ENCODE assay signal across 8 mouse cellular contexts in genomic region chr16:31428675-31429470, GRCm38 (mm10). TPM values are rescaled to one million over a fixed set of nuclear protein-coding genes. Genes with fewer than 3 reads are reported as not detected.
DNase-seq lines count a peak whose midpoint lies in the region; ATAC-seq lines count a peak whose summit lies in the region.

No protein-coding gene starts in this region.

- H3K27me3 ChIP-seq in forebrain, embryonic 12.5 days = peaks cover 33% of the 10 kb centered on the region
- H3K27me3 ChIP-seq in hindbrain, embryonic 14.5 days (ENCODE audit: control insufficient read depth, insufficient read depth, low read length) = peaks cover 10% of the 10 kb centered on the region

- no peaks in the 10 kb centered on the region for H3K9me3 ChIP-seq in forebrain, embryonic 12.5 days
- H3K9me3 ChIP-seq in hindbrain, embryonic 14.5 days (ENCODE audit: control insufficient read depth, low read length) = no peaks in the 10 kb centered on the region

- peak; percentile 76 for ATAC-seq in forebrain, embryonic 12.5 days (ENCODE audit: low FRiP score)
- ATAC-seq in hindbrain, embryonic 14.5 days (ENCODE audit: low FRiP score) = peak; percentile 67

- H3K4me3 ChIP-seq in forebrain, embryonic 12.5 days (replicated peaks) = peak overlapping the region; percentile 62
- H3K4me3 ChIP-seq in hindbrain, embryonic 14.5 days (replicated peaks; ENCODE audit: low read length) = peak overlapping the region; percentile 67

- WGBS in forebrain, embryonic 12.5 days = under 1% methylated on average over 65 of the region's 65 CpGs
- under 1% methylated on average over 65 of the region's 65 CpGs for WGBS in hindbrain, embryonic 14.5 days

- peak overlapping the region; percentile 74 for H3K9ac ChIP-seq in forebrain, embryonic 12.5 days
- peak overlapping the region; percentile 79 for H3K9ac ChIP-seq in hindbrain, embryonic 14.5 days

- peak overlapping the region; percentile 92 for H3K27ac ChIP-seq in forebrain, embryonic 12.5 days
- H3K27ac ChIP-seq in hindbrain, embryonic 14.5 days = peak overlapping the region; percentile 95

- DNase-seq in ES-CJ7 (ENCODE audit: low read depth, low spot score) = peak; percentile 76
- peak; percentile 62 for DNase-seq in brain, embryonic 18.5 days (ENCODE audit: low read depth, low spot score)
- peak; percentile 79 for DNase-seq in hindbrain, embryonic 14.5 days (ENCODE audit: low spot score)
- DNase-seq in left cerebral cortex, adult 11 months (ENCODE audit: low spot score) = peak; percentile 83
- peak; percentile 21 for DNase-seq in lung, postnatal 14 days
- DNase-seq in retina, postnatal 7 days (ENCODE audit: low read depth, low spot score) = peak; percentile 69
- DNase-seq in urinary bladder, adult 2 months (ENCODE audit: low spot score) = peak; percentile 44

- no peaks in the 10 kb centered on the region for H3K36me3 ChIP-seq in forebrain, embryonic 12.5 days (replicated peaks)
- no peaks in the 10 kb centered on the region for H3K36me3 ChIP-seq in hindbrain, embryonic 14.5 days (replicated peaks; ENCODE audit: control insufficient read depth, insufficient read depth)

- peaks cover 14% of the 10 kb centered on the region for H3K4me1 ChIP-seq in forebrain, embryonic 12.5 days
- H3K4me1 ChIP-seq in hindbrain, embryonic 14.5 days (replicated peaks; ENCODE audit: control insufficient read depth, insufficient read depth, low read length) = peaks cover 10% of the 10 kb centered on the region

- peak overlapping the region; percentile 85 for H3K4me2 ChIP-seq in forebrain, embryonic 12.5 days
- peak overlapping the region; percentile 64 for H3K4me2 ChIP-seq in hindbrain, embryonic 14.5 days (replicated peaks)

RNA-seq across cellular contexts. Expression of gene Bdh1, which starts 6.8 kb away (rescaled TPM):
- polyA plus RNA-seq in forebrain, embryonic 12.5 days (2016; fragmentation: Nextera tagmentation; extraction: Ambion mirVana) = 49.3 and 51.1 TPM in 2 replicates
- polyA plus RNA-seq in hindbrain, embryonic 14.5 days (2014; fragmentation: Nextera tagmentation; extraction: Ambion mirVana) = 92.7 and 118 TPM in 2 replicates
- polyA plus RNA-seq in urinary bladder, adult 2 months (2012; rRNA removed) = 170 and 177 TPM in 2 replicates

Comparison
In these comparisons a context has a peak if more than half of its experiments do, and no peak if none do; other contexts are left out.
1. Peak in every context shown above with its lines: DNase-seq, ATAC-seq, H3K4me3 ChIP-seq and H3K27ac ChIP-seq.
2. DNase-seq: peak in every context shown above with its lines; median percentile 83 in left cerebral cortex, adult 11 months; 79 in hindbrain, embryonic 14.5 days; 76 in ES-CJ7; 69 in retina, postnatal 7 days; 62 in brain, embryonic 18.5 days; 44 in urinary bladder, adult 2 months; 21 in lung, postnatal 14 days.